Mouse (Mus musculus): ENCODE results near the gene Specc1l.

GRCm38 (mm10) chr10:75211807-75212645, at the start of gene Specc1l:
- TF ChIP-seq GATA1 (IDR thresholded peaks at IDR 0.05; ENCODE audit: borderline replicate concordance, low read length) (no peak), FLI1 (IDR thresholded peaks at IDR 0.05; ENCODE audit: low read length) (no peak)

All from megakaryocyte, embryonic 14.5 days (primary cell).